Mouse (Mus musculus): ENCODE results near the gene Paqr3. TPM values are rescaled to one million over a fixed set of nuclear protein-coding genes. Genes with fewer than 3 reads are reported as not detected.

Paqr3 gene
- polyA plus RNA-seq, 2 experiments = 3.9 to 5.0 TPM

DNA sequence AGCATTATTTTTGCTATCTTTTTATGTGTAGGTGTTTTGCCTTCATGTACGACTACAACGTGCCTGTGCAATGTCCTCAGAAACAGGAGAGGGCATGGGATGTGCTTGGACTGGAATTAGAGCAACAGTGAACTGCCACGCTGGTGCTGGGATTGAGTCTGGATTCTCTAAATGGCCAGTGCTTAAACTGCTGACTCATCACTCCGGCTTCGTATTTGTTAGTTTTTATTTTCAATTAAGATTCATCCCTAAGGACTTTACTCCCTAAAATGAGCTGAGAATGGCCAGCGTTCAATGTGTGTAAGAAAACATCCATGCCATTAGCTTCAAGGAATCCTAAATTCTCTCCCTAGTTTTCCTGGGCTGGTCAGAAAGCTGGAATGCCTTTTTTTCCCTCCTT, 15.9 kb upstream of the Paqr3 start:
- Histone ChIP-seq H3K4me3 (replicated peaks; ENCODE audit: low read length) (no peak overlapping the region), H3K27ac (replicated peaks; ENCODE audit: low read depth, low read length) (no peak overlapping the region), H3K9me3 (ENCODE audit: control insufficient read depth, low read length) (no peaks in the 10 kb centered on the region), H3K4me2 (replicated peaks; ENCODE audit: low read depth, low read length, severe bottlenecking) (no peak overlapping the region), H3K27me3 (ENCODE audit: control insufficient read depth, insufficient read depth, low read length) (no peaks in the 10 kb centered on the region; the same call in 1 of the 2 replicates), H3K36me3 (ENCODE audit: control insufficient read depth, insufficient read depth, low read length) (no peaks in the 10 kb centered on the region), H3K9ac (ENCODE audit: low read depth, low read length, severe bottlenecking) (no peak overlapping the region), H3K4me1 (ENCODE audit: control insufficient read depth, insufficient read depth, low read length) (no peaks in the 10 kb centered on the region; the same call in 1 of the 2 replicates)
- no peak for TF ChIP-seq POLR2A (IDR thresholded peaks at IDR 0.05; ENCODE audit: borderline replicate concordance, extremely low read depth, insufficient read depth, insufficient read length)
- ATAC-seq (ENCODE audit: low FRiP score, low read depth) (no peak), DNase-seq (ENCODE audit: low spot score) (no peak)
- 82% methylated on average over 6 of the region's 6 CpGs for WGBS

DNA sequence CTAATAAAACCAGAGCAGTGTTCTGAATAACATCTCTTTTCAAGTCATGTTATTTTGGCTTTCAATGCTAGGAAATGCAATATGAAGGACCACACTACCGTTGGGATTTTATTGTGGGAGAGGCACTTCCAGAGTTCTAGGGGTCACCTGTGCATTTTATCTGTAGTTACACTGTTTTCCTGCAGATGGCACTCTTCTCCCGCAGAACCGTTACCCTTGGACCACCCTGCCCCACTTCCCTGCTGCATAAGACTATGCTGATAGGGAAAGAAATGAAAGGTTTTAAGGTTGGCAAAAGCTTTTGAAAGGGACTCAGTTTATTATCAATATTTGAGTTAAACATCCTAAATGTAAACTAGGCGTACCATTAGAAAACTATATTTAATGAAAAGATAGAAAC, 14.6 kb upstream of the Paqr3 start:
- no peak overlapping the region for H3K4me2 ChIP-seq (replicated peaks; ENCODE audit: low read depth, low read length, severe bottlenecking)
- peak; percentile 70; the same call in 1 of the 2 replicates for ATAC-seq (ENCODE audit: low FRiP score, low read depth)
- 16% methylated on average over 4 of the region's 4 CpGs for WGBS
- H3K27me3 ChIP-seq (ENCODE audit: control insufficient read depth, insufficient read depth, low read length) = no peaks in the 10 kb centered on the region; the same call in 1 of the 2 replicates
- no peaks in the 10 kb centered on the region for H3K36me3 ChIP-seq (ENCODE audit: control insufficient read depth, insufficient read depth, low read length)
- H3K4me1 ChIP-seq (ENCODE audit: control insufficient read depth, insufficient read depth, low read length) = no peaks in the 10 kb centered on the region; the same call in 1 of the 2 replicates
- no peak overlapping the region for H3K27ac ChIP-seq (replicated peaks; ENCODE audit: low read depth, low read length)
- no peak overlapping the region for H3K9ac ChIP-seq (ENCODE audit: low read depth, low read length, severe bottlenecking)
- H3K4me3 ChIP-seq (replicated peaks; ENCODE audit: low read length) = no peak overlapping the region
- H3K9me3 ChIP-seq (ENCODE audit: control insufficient read depth, low read length) = no peaks in the 10 kb centered on the region
- no peak for TF ChIP-seq POLR2A (IDR thresholded peaks at IDR 0.05; ENCODE audit: borderline replicate concordance, extremely low read depth, insufficient read depth, insufficient read length)
- peak; percentile 55 for DNase-seq (ENCODE audit: low spot score)

DNA sequence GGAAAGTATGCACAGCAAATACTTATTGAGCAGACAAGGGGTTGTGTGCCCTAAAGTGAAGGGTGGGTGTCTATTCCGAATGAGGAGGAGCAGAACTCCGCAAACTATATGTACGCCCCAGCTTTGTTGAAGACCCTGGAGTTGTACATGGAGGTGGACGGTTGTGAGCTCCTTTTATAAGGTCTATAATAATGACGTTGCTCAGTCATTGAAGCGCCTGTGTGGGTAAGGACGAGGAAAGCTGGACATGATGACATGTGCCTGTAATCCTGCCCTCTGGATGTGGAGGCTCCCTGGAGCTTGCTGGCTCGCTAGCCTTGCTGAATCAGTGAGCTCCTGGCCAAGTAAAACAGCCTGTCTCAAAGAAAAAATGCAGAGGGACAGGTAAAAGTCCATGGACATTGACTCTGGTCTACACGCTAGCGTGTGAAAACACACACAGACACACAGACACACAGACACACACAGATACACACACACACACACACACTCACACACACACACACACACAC, 14.1 kb upstream of the Paqr3 start:
- no peak for TF ChIP-seq POLR2A (IDR thresholded peaks at IDR 0.05; ENCODE audit: borderline replicate concordance, extremely low read depth, insufficient read depth, insufficient read length)
- H3K27me3 ChIP-seq (ENCODE audit: control insufficient read depth, insufficient read depth, low read length) = no peaks in the 10 kb centered on the region; the same call in 1 of the 2 replicates
- H3K4me2 ChIP-seq (replicated peaks; ENCODE audit: low read depth, low read length, severe bottlenecking) = no peak overlapping the region
- no peak overlapping the region for H3K27ac ChIP-seq (replicated peaks; ENCODE audit: low read depth, low read length)
- no peaks in the 10 kb centered on the region for H3K36me3 ChIP-seq (ENCODE audit: control insufficient read depth, insufficient read depth, low read length)
- H3K9ac ChIP-seq (ENCODE audit: low read depth, low read length, severe bottlenecking) = no peak overlapping the region
- WGBS = 66% methylated on average over 10 of the region's 10 CpGs
- no peaks in the 10 kb centered on the region; the same call in 1 of the 2 replicates for H3K4me1 ChIP-seq (ENCODE audit: control insufficient read depth, insufficient read depth, low read length)
- DNase-seq (ENCODE audit: low spot score) (no peak), ATAC-seq (ENCODE audit: low FRiP score, low read depth) (0 out of 2 replicates have a peak, but pooled peaks have one; percentile 12)
- H3K9me3 ChIP-seq (ENCODE audit: control insufficient read depth, low read length) = no peaks in the 10 kb centered on the region
- H3K4me3 ChIP-seq (replicated peaks; ENCODE audit: low read length) = no peak overlapping the region

DNA sequence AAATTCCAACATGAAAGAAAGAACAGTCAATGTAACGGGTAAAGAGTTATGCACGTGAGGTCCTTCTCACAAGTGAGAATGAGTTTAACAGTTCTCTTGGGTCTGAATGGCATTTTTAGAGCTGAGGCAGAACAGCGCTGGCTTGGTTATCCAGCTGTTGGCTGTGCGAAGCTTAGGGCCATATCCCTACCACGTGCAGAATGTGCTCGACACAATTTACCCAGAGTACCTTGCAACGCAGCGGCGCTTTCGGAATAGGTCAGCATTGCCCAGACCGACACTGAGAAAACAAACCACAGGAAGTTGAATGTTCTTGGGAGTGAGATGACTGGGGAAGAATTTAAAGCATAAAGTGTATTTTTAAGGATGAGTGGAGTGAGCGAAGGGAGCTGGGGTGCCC, 13.6 kb upstream of the Paqr3 start:
- H3K9ac ChIP-seq (ENCODE audit: low read depth, low read length, severe bottlenecking) = no peak overlapping the region

GRCm38 (mm10) chr5:97110697-97111096, 699 bp downstream of the Paqr3 start:
- DNase-seq (ENCODE audit: low spot score) = no peak
- Histone ChIP-seq H3K4me2 (replicated peaks; ENCODE audit: low read depth, low read length, severe bottlenecking) (peak overlapping the region; percentile 58), H3K9ac (ENCODE audit: low read depth, low read length, severe bottlenecking) (peak overlapping the region; percentile 61), H3K4me3 (replicated peaks; ENCODE audit: low read length) (peak overlapping the region; percentile 61), H3K36me3 (ENCODE audit: control insufficient read depth, insufficient read depth, low read length) (no peaks in the 10 kb centered on the region), H3K9me3 (ENCODE audit: control insufficient read depth, low read length) (no peaks in the 10 kb centered on the region), H3K27me3 (ENCODE audit: control insufficient read depth, insufficient read depth, low read length) (no peaks in the 10 kb centered on the region), H3K4me1 (ENCODE audit: control insufficient read depth, insufficient read depth, low read length) (peaks cover 8% of the 10 kb centered on the region), H3K27ac (replicated peaks; ENCODE audit: low read depth, low read length) (no peak overlapping the region)
- ATAC-seq (ENCODE audit: low FRiP score, low read depth) = no peak
- TF ChIP-seq POLR2A (IDR thresholded peaks at IDR 0.05; ENCODE audit: borderline replicate concordance, extremely low read depth, insufficient read depth, insufficient read length) = no peak
- 22% methylated on average over 5 of the region's 5 CpGs for WGBS

More for the DNA sequence above, 13.6 kb upstream of the Paqr3 start:
- Histone ChIP-seq H3K36me3 (ENCODE audit: control insufficient read depth, insufficient read depth, low read length) (no peaks in the 10 kb centered on the region), H3K4me1 (ENCODE audit: control insufficient read depth, insufficient read depth, low read length) (no peaks in the 10 kb centered on the region; the same call in 1 of the 2 replicates), H3K9me3 (ENCODE audit: control insufficient read depth, low read length) (no peaks in the 10 kb centered on the region), H3K4me3 (replicated peaks; ENCODE audit: low read length) (no peak overlapping the region), H3K27me3 (ENCODE audit: control insufficient read depth, insufficient read depth, low read length) (no peaks in the 10 kb centered on the region; the same call in 1 of the 2 replicates), H3K4me2 (replicated peaks; ENCODE audit: low read depth, low read length, severe bottlenecking) (no peak overlapping the region), H3K27ac (replicated peaks; ENCODE audit: low read depth, low read length) (no peak overlapping the region)
- WGBS = 59% methylated on average over 12 of the region's 12 CpGs
- ATAC-seq (ENCODE audit: low FRiP score, low read depth) (no peak), DNase-seq (ENCODE audit: low spot score) (no peak)
- TF ChIP-seq POLR2A (IDR thresholded peaks at IDR 0.05; ENCODE audit: borderline replicate concordance, extremely low read depth, insufficient read depth, insufficient read length) = no peak
